8 mouse cellular contexts compared by ENCODE assay signal in genomic region chr19:5463212-5463611, GRCm38 (mm10). TPM values are rescaled to one million over a fixed set of nuclear protein-coding genes. Genes with fewer than 3 reads are reported as not detected.
"Had no signal": no experiment of that assay in that cellular context is flagged by ENCODE, and none has a peak within 500 bp of the region (broad histone marks: within the 10 kb centered on the region; RNA-seq: fewer than 3 reads in every experiment).

No protein-coding gene starts in this region.

- H3K4me2 ChIP-seq: liver, embryonic 11.5 days; liver, embryonic 15.5 days had no signal

- H3K4me3 ChIP-seq: liver, embryonic 15.5 days; myocyte had no signal

- H3K9me3 ChIP-seq: liver, embryonic 15.5 days; neural tube, embryonic 13.5 days had no signal

- H3K9ac ChIP-seq: liver, embryonic 15.5 days had no signal

- H3K27me3 ChIP-seq: liver, embryonic 15.5 days had no signal

- H3K27ac ChIP-seq: liver, embryonic 15.5 days had no signal

RNA-seq across cellular contexts. Expression of gene Fosl1, which starts 15.9 kb away (rescaled TPM):
- polyA plus RNA-seq: kidney, embryonic 14.5 days; liver, embryonic 15.5 days; lung, postnatal 0 days; midbrain, embryonic 11.5 days; stomach, embryonic 14.5 days had no signal
